Mouse (Mus musculus) hindbrain, embryonic 13.5 days (tissue): ENCODE data around the gene Arf5. TPM values are rescaled to one million over a fixed set of nuclear protein-coding genes. Genes with fewer than 3 reads are reported as not detected.

Experiments used
- ATAC-seq: fragments of 200-750 bp; cut with Nextera tagmentation; 2 replicates; pipeline ENCODE4 v1.8.0; 2017; ENCODE audit warnings: moderate TSS enrichment; ENCODE audit not compliant: low FRiP score
- H3K27ac ChIP-seq: fragments of 300-500 bp; sonication (generic); 2 replicates; pipeline ENCODE4 v1.5.1; 2015; ENCODE audit warnings: inconsistent platforms, mild to moderate bottlenecking, moderate library complexity
- H3K27me3 ChIP-seq: fragments of 300-500 bp; sonication (generic); 2 replicates; pipeline ENCODE4 v1.6.1; 2015; ENCODE audit warnings: mild to moderate bottlenecking, inconsistent platforms
- H3K36me3 ChIP-seq: fragments of 300-500 bp; sonication (generic); 2 replicates; pipeline ENCODE4 v1.6.1; 2015; ENCODE audit warnings: mild to moderate bottlenecking, inconsistent platforms
- H3K4me1 ChIP-seq: fragments of 300-500 bp; sonication (generic); replicated peaks from 2 replicates; pipeline ENCODE4 v1.6.1; 2015; ENCODE audit warnings: inconsistent platforms
- H3K4me2 ChIP-seq: fragments of 300-500 bp; sonication (generic); 2 replicates; pipeline ENCODE4 v1.6.1; 2015; ENCODE audit warnings: inconsistent platforms, mild to moderate bottlenecking, moderate library complexity
- H3K4me3 ChIP-seq: fragments of 300-500 bp; sonication (generic); 2 replicates; pipeline ENCODE4 v1.5.1; 2015; ENCODE audit warnings: mild to moderate bottlenecking, inconsistent platforms
- H3K9ac ChIP-seq: fragments of 300-500 bp; sonication (generic); 2 replicates; pipeline ENCODE4 v1.6.1; 2015; ENCODE audit warnings: mild to moderate bottlenecking, inconsistent platforms
- H3K9me3 ChIP-seq: fragments of 300-500 bp; sonication (generic); 2 replicates; pipeline ENCODE4 v1.6.1; 2016; ENCODE audit warnings: inconsistent platforms
- WGBS: fragments of 180-500 bp; shearing (Covaris S2); methylation state at CpG from one replicate; pipeline ENCODE4 v1.1.7; 2015; 5-methylcytosine and 5-hydroxymethylcytosine counted together
- polyA plus RNA-seq: library from polyadenylated mRNA; unstranded; fragments of >200 nt; fragmentation: Nextera tagmentation; extraction: Ambion mirVana; gene quantifications from 2 replicates; pipeline ENCODE4 v1.2.1, GENCODE M21; 2015

Gene Arf5
- polyA plus RNA-seq, result 401 and 406 TPM in 2 replicates

GRCm38 (mm10) chr6:28423313-28423712 is at the start of gene Arf5:
Gene Arf5, plus strand, starts transcription at chr6:28423560.
- Histone ChIP-seq H3K27ac (peak within 1 kb of the TSS; percentile 88), H3K36me3 (peaks cover 31% of the 10 kb centered on the region), H3K27me3 (no peaks in the 10 kb centered on the region), H3K4me2 (peak within 1 kb of the TSS; percentile 69), H3K4me1 (peaks cover 60% of the 10 kb centered on the region), H3K9me3 (no peaks in the 10 kb centered on the region), H3K9ac (peak within 1 kb of the TSS; percentile 97), H3K4me3 (peak within 1 kb of the TSS; percentile 91)
- peak; percentile 82 for ATAC-seq
- under 1% methylated on average over 20 of the region's 42 CpGs for WGBS

GRCm38 (mm10) chr6:28381983-28382382 is 41.4 kb upstream of the Arf5 start:
- Histone ChIP-seq H3K9ac (no peak overlapping the region), H3K36me3 (no peaks in the 10 kb centered on the region), H3K27me3 (no peaks in the 10 kb centered on the region), H3K9me3 (no peaks in the 10 kb centered on the region), H3K4me2 (no peak overlapping the region), H3K27ac (no peak overlapping the region), H3K4me1 (no peaks in the 10 kb centered on the region), H3K4me3 (no peak overlapping the region)
- no peak for ATAC-seq
- 75% methylated on average over 4 of the region's 4 CpGs for WGBS

GRCm38 (mm10) chr6:28385169-28385568 is 38.2 kb upstream of the Arf5 start:
- 86% methylated on average over 3 of the region's 3 CpGs for WGBS
- H3K27ac ChIP-seq, result no peak overlapping the region
- no peak overlapping the region for H3K4me2 ChIP-seq
- no peaks in the 10 kb centered on the region for H3K4me1 ChIP-seq
- H3K9me3 ChIP-seq, result no peaks in the 10 kb centered on the region
- H3K4me3 ChIP-seq, result no peak overlapping the region
- H3K27me3 ChIP-seq, result no peaks in the 10 kb centered on the region
- no peak for ATAC-seq
- no peaks in the 10 kb centered on the region for H3K36me3 ChIP-seq
- no peak overlapping the region for H3K9ac ChIP-seq

GRCm38 (mm10) chr6:28389038-28389437 is 34.3 kb upstream of the Arf5 start:
- H3K4me3 ChIP-seq, result no peak overlapping the region
- no peaks in the 10 kb centered on the region for H3K4me1 ChIP-seq
- no peak overlapping the region for H3K4me2 ChIP-seq
- H3K9me3 ChIP-seq, result no peaks in the 10 kb centered on the region
- no peaks in the 10 kb centered on the region for H3K27me3 ChIP-seq
- H3K36me3 ChIP-seq, result no peaks in the 10 kb centered on the region
- no peak overlapping the region for H3K9ac ChIP-seq
- 89% methylated on average over 3 of the region's 3 CpGs for WGBS
- no peak for ATAC-seq
- H3K27ac ChIP-seq, result no peak overlapping the region

GRCm38 (mm10) chr6:28396051-28396852 is 27.1 kb upstream of the Arf5 start:
- WGBS, result 21% methylated on average over 15 of the region's 15 CpGs
- Histone ChIP-seq H3K9me3 (no peaks in the 10 kb centered on the region), H3K27ac (no peak overlapping the region), H3K4me2 (peak overlapping the region; percentile 80), H3K27me3 (peaks cover 14% of the 10 kb centered on the region), H3K9ac (peak overlapping the region; percentile 71), H3K4me3 (peak overlapping the region; percentile 49), H3K36me3 (no peaks in the 10 kb centered on the region), H3K4me1 (peaks cover 21% of the 10 kb centered on the region)
- ATAC-seq, result no peak

GRCm38 (mm10) chr6:28396853-28397457 is 26.4 kb upstream of the Arf5 start:
- Histone ChIP-seq H3K4me1 (peaks cover 21% of the 10 kb centered on the region), H3K27me3 (peaks cover 14% of the 10 kb centered on the region), H3K36me3 (no peaks in the 10 kb centered on the region), H3K4me3 (peak overlapping the region; percentile 49), H3K9ac (peak overlapping the region; percentile 71), H3K9me3 (no peaks in the 10 kb centered on the region), H3K4me2 (peak overlapping the region; percentile 80), H3K27ac (no peak overlapping the region)
- ATAC-seq, result no peak; the same call in 1 of the 2 replicates
- WGBS, result under 1% methylated on average over 19 of the region's 19 CpGs

- under 1% methylated on average over 33 of the region's 33 CpGs for WGBS
- Histone ChIP-seq H3K36me3 (no peaks in the 10 kb centered on the region), H3K9ac (peak within 1 kb of the TSS; percentile 71), H3K9me3 (no peaks in the 10 kb centered on the region), H3K4me3 (peak within 1 kb of the TSS; percentile 49), H3K4me2 (peak within 1 kb of the TSS; percentile 80), H3K27me3 (peaks cover 14% of the 10 kb centered on the region), H3K4me1 (peaks cover 21% of the 10 kb centered on the region), H3K27ac (peak within 1 kb of the TSS; percentile 62; the same call in 1 of the 2 replicates)
- ATAC-seq, result peak; percentile 52
Measured at GRCm38 (mm10) chr6:28397681-28398203, 25.6 kb upstream of the Arf5 start, which contains the start of gene Zfp800. Gene Zfp800, minus strand, starts transcription at chr6:28398005.

- no peak overlapping the region for H3K4me3 ChIP-seq
- WGBS, result 85% methylated on average over 3 of the region's 3 CpGs
- ATAC-seq, result no peak
- H3K27me3 ChIP-seq, result peaks cover 14% of the 10 kb centered on the region
- H3K27ac ChIP-seq, result no peak overlapping the region
- peaks cover 21% of the 10 kb centered on the region for H3K4me1 ChIP-seq
- H3K9ac ChIP-seq, result no peak overlapping the region
- H3K9me3 ChIP-seq, result no peaks in the 10 kb centered on the region
- H3K36me3 ChIP-seq, result no peaks in the 10 kb centered on the region
- no peak overlapping the region for H3K4me2 ChIP-seq
Measured at GRCm38 (mm10) chr6:28398726-28399125, 24.6 kb upstream of the Arf5 start.

- ATAC-seq, result no peak
- Histone ChIP-seq H3K36me3 (no peaks in the 10 kb centered on the region), H3K9me3 (no peaks in the 10 kb centered on the region), H3K27ac (no peak overlapping the region), H3K4me1 (peaks cover 21% of the 10 kb centered on the region), H3K9ac (no peak overlapping the region), H3K4me2 (no peak overlapping the region), H3K4me3 (no peak overlapping the region), H3K27me3 (peaks cover 14% of the 10 kb centered on the region)
- 95% methylated on average over 4 of the region's 4 CpGs for WGBS
Measured at GRCm38 (mm10) chr6:28399791-28400190, 23.6 kb upstream of the Arf5 start.

GRCm38 (mm10) chr6:28410053-28410452 is 13.3 kb upstream of the Arf5 start:
- no peaks in the 10 kb centered on the region for H3K27me3 ChIP-seq
- H3K9ac ChIP-seq, result no peak overlapping the region
- WGBS, result 92% methylated on average over 9 of the region's 9 CpGs
- H3K4me2 ChIP-seq, result no peak overlapping the region
- H3K4me1 ChIP-seq, result no peaks in the 10 kb centered on the region
- no peak overlapping the region for H3K4me3 ChIP-seq
- no peak for ATAC-seq
- no peak overlapping the region for H3K27ac ChIP-seq
- peaks cover 20% of the 10 kb centered on the region for H3K36me3 ChIP-seq
- no peaks in the 10 kb centered on the region for H3K9me3 ChIP-seq

- H3K36me3 ChIP-seq, result peaks cover 32% of the 10 kb centered on the region
- no peaks in the 10 kb centered on the region for H3K4me1 ChIP-seq
- H3K4me2 ChIP-seq, result no peak overlapping the region
- no peak overlapping the region for H3K4me3 ChIP-seq
- no peak overlapping the region for H3K27ac ChIP-seq
- no peaks in the 10 kb centered on the region for H3K9me3 ChIP-seq
- 83% methylated on average over 2 of the region's 2 CpGs for WGBS
- no peaks in the 10 kb centered on the region for H3K27me3 ChIP-seq
- H3K9ac ChIP-seq, result no peak overlapping the region
- no peak; the same call in 1 of the 2 replicates for ATAC-seq
Measured at GRCm38 (mm10) chr6:28411236-28411635, 12.1 kb upstream of the Arf5 start.

GRCm38 (mm10) chr6:28416981-28417380 is 6.4 kb upstream of the Arf5 start:
- H3K27ac ChIP-seq, result no peak overlapping the region
- H3K27me3 ChIP-seq, result no peaks in the 10 kb centered on the region
- no peak overlapping the region for H3K9ac ChIP-seq
- ATAC-seq, result no peak
- 65% methylated on average over 4 of the region's 4 CpGs for WGBS
- H3K4me2 ChIP-seq, result no peak overlapping the region
- H3K4me1 ChIP-seq, result peaks cover 43% of the 10 kb centered on the region
- no peaks in the 10 kb centered on the region for H3K9me3 ChIP-seq
- H3K4me3 ChIP-seq, result no peak overlapping the region
- H3K36me3 ChIP-seq, result peaks cover 60% of the 10 kb centered on the region
